Mouse (Mus musculus): Measurements from ENCODE around the gene Fcrl5.

- TF ChIP-seq CTCF (IDR thresholded peaks at IDR 0.05; ENCODE audit: low read depth, low read length) (0 out of 2 replicates have a peak, but pooled peaks have one; percentile 18), POLR2AphosphoS5 (IDR thresholded peaks at IDR 0.05; ENCODE audit: insufficient replicate concordance, low read depth, low read length) (no peak), GATA1 (IDR thresholded peaks at IDR 0.05; ENCODE audit: borderline replicate concordance, low read length) (no peak), TAL1 (conservative IDR thresholded peaks at IDR 0.05; ENCODE audit: low read depth, low read length) (no peak)
These were observed 27.4 kb upstream of the Fcrl5 start for GRCm38 (mm10) chr3:87408171-87408570.
